Mouse (Mus musculus): ENCODE measurements around the gene Fat3.

Gene Fat3

DNA sequence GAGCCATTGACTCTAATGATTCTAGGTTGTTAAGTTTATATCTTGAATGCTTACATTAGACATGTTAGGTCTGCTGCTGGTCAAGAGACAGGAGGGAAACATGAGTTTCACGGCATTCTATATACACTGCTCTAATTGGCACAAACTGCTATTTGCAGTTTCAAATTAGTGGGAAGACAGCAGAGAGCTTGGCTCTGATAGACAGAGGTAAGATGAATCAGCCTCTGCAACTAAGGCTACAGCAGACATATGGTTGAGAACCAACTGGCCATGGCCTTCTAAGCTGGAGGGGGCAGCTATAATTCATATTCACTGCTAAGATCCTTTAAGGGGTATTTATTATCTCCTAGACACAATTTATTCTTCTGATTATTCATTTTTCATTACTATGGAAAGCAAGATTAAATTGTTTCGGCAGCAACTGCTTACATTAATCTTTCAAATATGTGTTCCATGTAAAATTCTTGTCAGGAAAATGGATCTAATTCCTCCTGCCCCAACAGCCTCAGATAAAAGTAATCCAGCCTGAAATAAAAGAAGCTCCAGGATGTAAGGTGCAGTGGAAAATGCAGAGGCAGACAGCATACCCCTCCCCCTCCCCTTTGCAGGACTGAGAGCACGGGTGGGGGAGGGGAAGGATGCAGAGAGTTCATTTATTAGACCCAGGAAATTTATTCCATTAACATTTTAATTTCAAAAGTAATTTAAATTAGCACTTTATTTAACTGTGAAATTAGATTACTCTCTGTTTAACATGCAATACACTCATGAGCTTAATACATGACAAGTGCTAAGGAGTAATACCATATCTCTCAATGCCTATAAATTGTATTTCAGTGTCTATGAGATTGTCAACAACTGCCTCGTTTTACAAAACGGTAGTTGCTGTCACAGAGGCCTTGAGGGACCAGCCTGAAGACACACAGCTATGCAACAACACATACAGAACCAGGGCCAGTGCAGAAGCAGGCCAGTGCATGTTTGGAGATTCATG lies 189.9 kb downstream of the Fat3 start:
- DNase-seq (ENCODE audit: low read depth, low spot score), result no peak

DNA sequence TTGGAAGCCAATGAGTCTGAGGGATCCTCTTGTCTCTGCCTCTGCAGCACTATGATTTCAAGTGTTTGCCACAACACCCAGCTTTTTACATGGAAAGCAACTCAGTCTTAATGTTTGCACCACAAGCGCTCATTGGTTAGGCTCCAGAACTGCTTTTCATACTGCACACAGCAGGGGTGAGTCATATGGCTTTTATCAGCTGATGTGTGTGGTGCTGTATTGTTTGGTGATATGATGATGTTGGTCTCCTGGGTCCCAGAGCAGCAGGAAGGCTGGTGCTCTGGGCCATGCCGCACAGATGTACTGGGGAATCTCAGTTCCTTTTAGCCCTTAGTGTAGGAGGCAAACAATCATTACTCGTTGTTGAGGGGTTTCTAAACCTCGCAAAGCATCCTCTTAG lies 190.8 kb downstream of the Fat3 start:
- DNase-seq (ENCODE audit: low read depth, low spot score), result no peak

DNA sequence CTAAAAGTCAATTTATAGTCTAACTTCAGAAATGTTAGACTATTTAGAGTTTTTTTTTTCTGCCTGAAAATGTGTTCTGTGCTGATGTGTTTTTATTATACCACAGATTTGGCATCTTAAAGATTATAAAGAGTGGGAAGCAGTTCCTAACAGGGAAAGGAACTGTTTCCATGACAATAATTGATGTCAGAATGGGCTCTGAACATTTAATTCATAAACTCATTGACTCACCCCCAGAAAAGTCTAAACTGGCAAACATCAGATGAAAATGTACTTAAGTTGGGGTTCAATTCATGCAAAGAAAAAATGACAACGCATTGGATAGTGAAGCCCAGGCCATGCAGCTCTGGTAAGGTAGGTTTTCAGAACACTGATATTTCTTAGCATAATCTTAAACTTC lies 193.3 kb downstream of the Fat3 start:
- no peak for DNase-seq (ENCODE audit: low read depth, low spot score)

DNA sequence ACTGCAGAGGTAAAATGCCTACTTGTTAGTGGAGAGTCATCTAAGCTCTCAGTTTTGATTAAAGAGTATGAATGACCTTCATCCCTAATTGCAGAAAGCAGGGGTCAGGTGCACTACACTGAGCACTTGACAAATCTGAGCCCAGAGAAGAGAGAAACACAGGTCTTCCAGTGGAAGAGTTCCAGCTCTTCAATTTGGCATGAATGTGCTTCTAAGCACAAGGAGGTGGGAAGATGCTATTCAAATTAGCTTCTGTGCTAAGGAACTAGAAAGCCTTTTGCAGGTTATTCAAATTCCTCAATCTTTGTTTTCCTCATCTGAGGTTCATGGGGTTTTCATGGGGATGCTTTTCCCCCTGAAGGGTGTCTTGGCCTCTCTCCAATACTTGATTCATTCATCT lies 194.9 kb downstream of the Fat3 start:
- DNase-seq (ENCODE audit: low read depth, low spot score), result no peak

DNA sequence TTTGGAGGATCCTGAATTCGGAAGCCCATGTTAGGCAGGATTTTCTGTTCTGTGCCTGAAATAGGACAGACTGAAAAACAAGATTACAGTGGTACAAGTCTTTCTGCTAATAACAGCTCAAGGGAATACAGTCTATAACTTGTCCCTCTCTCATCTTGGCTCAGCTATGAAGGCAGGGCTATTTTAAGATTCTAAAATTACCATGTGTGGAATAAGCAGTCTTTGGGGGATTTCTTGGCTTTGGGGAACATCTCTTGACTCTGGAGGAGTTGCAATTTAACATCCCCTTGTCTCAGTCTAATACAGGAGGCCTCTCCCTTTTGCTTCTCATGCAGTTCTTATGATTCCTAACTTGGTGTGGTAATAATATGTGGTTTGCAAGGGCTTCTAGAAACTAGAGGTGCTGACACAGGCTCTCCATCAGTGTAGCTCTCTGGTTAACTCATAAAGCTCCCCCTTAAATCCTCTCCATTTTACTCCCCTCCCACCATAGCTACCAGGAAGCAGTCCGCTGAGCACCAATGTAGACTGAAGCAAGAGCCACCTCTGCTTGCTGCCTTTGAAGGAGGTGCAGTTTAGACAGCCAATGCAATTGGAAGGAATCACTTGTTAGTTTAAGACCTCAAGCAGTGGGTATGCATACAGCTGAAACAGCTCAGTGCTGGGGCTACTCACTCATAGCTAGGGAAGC lies 195.5 kb downstream of the Fat3 start:
- DNase-seq (ENCODE audit: low read depth, low spot score), result no peak

DNA sequence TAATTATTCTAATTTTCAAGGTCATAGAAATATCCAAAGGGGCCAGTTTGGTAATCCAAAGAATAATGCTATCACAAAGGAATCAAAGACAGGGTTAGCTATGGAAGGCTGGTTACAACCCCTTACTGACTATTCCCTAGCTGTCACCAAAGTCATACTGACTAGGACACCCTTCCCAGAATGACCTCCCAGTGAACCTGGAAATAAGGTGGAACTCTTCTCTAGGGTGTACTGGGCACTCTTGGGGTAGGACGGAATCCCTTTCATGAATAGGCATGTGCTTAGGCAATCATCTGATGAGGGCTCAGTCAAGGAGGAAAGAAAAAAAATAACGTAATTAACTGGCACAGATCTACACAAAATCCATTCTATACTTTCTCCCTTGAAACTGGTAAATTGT lies 196.1 kb downstream of the Fat3 start:
- DNase-seq (ENCODE audit: low read depth, low spot score), result no peak

DNA sequence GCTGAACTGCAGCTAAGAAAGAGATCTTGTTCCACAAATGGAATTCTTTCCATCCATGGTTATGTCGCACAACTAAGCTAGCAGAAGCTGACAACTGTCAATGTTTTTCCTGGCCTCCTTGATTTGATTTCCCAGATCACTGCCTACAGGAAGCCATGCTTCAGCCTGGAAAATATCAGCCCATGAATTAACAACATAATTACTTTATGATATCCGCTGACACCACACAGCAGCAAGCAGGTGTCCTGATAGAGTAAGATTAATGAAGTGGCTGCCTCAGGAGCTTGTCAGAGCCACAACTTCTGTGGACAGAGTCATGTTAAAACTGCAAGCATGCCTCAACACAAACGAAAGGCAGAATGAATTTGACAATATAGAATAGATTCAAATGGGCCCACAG lies 198.6 kb downstream of the Fat3 start:
- no peak for DNase-seq (ENCODE audit: low read depth, low spot score)

DNA sequence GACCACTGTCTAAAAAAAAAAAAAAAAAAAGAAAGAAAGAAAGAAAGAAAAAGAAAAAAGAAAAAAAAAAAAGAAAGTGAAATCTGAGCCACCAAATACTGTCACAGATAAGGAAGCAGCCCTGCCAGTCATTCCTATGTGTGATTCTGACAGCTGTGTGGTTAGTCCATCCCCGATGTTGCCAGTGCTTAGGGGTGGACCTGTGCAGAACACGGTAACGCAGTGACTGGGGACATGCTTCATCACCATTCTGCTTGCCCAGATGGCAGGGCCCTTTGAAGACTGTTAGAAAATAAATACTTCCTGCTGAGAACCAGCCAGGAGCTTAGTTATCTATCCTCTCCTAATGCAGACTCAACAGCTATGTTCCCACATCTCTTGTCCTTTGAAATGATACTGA lies 203.2 kb downstream of the Fat3 start:
- no peak for DNase-seq (ENCODE audit: low read depth, low spot score)

DNA sequence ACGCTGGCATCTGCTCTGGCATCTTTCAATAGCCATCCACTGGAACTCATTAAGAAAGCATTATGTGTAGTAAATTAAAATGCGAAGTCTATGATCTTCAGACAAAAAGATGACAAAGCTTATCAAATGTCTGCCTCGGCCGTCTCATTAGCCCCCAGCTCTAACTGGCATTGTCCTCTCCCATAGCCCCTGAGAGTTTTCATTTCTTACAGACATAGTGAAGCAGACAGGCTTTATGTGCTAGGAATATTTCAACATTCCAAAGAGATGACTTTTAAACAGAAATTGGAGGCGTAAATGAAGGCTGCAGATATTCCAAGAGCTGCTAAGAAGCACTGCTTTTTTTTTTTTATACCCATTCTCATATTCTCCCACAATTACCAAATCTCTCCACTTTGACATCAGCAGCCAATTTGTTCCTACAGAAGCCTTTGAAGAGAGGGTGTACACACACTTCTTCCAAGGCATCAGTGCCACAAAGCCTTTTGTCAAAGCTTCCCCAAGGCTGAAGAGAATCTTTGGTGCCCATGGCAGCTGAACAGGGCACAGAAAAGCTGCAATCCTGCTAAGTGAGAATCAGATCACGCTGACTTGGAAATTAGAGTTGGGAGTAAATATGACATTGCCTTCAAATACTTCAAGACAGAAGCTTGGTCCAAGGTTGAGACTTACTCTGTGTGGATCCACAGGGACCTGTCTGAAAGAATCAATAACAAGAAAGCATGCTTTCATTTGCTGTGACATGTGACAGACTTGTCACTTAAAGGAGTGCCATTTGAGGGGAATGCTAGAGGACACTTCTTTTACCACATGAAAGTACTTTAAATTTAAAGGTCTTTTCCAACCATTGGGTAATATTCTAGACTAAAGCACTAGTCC lies 206.9 kb downstream of the Fat3 start:
- no peak for DNase-seq (ENCODE audit: low read depth, low spot score)

DNA sequence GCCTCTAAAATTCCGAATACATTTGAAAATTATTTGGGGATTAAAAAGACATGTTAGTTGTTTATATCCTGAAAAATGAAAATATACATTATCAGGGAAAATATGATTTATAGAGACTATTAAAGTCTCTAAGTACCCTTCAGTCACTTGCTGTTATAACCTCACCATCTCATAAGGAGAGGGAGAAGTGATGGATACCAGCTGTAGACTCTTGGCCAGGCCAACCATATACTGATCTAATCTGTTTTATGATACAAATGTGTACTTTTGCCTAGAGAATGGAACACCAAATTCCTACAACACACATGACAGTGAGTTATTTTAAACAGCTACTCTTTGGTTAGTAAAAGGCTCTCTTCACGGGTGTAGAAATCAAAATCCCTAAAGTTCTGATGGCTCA lies 208.6 kb downstream of the Fat3 start:
- no peak for DNase-seq (ENCODE audit: low read depth, low spot score)

DNA sequence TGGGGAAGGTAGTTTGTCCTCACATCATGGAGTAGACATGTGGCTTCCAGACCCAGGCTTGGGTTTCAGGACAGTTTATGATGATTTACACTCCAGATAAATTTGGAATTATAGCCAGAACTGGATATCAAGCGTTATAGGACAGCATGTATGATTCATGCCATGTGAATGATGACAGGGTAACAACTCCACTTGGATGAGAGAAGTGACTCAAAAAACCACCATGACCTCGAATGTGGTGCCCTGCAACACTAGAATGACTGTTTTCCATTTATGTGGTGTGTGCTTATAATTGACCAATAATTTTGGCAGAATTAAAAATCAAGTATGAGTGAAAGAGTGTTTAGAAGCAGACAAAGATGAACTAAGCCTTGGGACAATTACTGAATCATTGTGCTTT lies 210.2 kb downstream of the Fat3 start:
- no peak for DNase-seq (ENCODE audit: low read depth, low spot score)

DNA sequence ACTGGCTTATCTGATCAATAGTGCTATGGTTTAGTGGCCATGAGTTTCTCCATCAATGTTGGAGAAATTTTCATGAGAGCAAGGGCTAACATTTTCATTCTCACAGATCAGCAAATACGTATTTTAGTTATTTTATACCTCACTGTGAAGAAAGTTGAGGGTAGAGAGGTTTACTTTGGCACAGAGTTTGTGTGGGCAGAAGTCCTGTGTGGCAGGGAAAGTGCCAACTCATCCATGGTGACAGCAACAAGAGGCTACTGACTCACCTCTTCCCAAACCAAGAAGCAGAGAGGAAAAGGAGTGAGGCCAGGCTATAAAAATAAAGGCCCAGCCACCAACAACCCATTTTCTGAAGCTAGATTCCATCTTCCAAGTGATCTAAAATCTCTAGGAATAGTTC lies 218.1 kb downstream of the Fat3 start:
- DNase-seq (ENCODE audit: low read depth, low spot score), result no peak

DNA sequence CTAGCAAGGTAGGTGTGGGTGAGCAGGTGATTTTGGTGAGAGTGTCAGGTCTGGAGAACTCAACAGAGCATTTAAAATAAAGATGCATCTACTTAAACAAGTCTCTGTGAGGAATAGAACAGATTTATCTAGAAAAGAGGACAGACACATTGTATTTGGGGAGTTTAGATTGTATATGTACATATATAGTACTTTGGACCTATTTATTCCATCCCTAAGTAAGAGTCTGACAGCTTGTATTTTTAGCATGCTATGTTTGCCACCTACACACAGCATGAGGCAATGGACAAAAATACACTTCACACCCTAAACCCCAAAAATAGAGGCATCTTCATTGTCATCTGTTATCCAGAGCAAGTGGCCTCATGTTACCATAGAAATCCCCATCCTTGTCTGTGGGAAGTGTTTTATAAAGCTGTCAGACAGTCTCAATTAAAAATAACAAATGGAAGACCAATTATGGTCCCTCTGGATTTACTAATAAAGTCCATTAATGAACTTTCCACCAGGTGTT lies 218.7 kb downstream of the Fat3 start:
- DNase-seq (ENCODE audit: low read depth, low spot score), result no peak

DNA sequence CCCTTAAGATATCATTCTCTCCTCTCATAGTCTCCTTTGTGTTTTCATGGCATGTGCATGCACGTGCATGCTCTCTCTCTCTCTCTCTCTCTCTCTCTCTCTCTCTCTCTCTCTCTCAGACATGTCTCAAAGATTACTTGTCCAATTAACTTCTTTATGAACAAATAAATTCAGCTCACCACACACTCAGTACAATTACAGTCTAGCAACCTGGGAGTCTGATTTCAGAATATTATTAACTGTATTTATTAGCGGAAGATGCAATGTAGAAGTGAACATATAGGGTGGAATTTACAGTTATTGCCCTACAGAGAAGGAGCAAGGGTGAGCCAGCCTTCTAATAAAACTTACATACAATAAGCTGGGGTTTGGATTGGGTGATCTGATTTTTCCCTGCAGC lies 225.5 kb downstream of the Fat3 start:
- DNase-seq (ENCODE audit: low read depth, low spot score), result no peak

DNA sequence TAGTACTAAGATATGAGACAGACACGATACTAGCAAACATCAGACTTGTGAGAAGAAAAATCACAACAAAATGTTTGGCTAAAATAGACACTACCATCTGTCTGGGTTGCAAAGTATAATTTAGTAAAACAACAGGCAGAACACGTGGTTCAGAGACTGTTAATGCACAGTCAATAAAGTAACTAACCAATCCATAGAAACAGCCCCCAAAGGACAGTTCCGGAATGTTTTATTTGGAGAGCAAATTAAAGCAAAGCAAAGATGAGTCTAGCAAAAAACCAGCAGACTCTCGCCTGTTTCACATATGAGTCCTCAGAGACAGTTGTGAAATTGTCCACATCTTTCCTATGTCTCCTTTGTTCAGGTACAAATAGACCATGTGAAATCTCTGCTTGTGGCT lies 227.0 kb downstream of the Fat3 start:
- DNase-seq (ENCODE audit: low read depth, low spot score), result no peak

DNA sequence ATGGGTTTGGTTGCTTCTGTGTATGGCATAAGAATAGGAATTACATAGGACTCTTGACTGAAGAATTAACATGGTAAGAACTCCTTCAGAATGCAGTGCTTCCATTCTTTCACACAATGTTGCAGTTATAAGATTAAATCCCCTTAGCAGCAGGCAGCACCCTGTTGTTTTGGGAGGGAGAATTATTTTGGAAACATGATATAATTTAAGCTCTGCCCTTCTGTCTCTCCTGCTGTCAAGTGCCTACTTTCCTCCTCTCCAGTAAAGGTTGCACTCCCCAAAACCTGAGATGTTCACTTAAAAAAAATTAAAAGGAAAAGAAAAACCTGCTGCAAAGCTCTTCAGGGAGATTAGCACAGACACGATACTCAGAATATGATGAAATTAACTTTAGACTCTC lies 228.3 kb downstream of the Fat3 start:
- no peak for DNase-seq (ENCODE audit: low read depth, low spot score)

DNA sequence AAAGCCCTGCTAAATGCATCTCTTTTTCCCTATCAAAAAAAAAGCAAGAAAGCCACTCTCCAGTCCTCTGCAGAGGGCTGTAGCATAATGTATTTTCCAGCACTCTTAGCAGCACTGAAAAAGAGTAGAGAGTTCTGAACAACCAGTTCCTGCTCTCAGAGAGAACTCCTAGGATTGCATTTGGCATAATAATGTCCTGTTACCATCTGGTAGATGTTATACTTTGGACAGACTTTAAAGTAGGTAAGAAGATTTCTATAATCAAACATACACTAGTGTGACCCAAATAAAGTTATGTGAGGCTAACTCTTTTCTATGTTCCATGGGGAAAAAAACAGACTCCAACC lies 230.3 kb downstream of the Fat3 start:
- DNase-seq (ENCODE audit: low read depth, low spot score), result no peak

DNA sequence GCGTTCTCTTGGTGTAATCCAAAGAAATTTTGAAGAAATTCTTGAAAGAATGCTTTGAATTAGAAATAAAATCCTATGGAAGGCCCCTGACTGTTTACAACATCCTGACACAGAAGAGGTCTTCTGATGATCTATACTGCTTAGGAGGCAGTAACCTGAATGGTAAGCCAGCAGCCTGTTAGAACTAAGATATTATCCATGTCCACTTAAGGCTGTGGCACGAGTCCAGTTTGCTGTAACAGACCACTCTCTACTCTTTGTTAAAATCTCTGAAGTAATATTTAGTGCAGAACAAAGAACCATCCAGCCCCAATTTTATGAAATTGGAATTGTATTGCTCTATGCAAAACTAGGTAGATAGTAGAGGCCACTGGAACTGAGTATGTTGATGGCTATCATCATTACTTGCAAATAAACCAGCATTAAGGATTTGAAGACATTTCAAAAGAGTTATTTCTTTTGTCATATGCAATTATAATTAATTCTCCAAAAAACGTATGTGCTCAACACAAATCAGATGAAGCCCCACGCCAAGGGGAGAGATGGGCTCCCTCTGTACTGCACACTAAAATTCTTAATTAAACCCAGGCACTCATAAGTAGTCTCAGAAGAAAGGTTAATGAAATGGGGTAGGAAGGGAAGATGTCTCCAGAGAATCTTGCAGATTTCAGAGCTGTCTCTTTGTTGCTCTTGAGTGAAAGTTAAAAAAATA lies 230.9 kb downstream of the Fat3 start:
- no peak for DNase-seq (ENCODE audit: low read depth, low spot score)

DNA sequence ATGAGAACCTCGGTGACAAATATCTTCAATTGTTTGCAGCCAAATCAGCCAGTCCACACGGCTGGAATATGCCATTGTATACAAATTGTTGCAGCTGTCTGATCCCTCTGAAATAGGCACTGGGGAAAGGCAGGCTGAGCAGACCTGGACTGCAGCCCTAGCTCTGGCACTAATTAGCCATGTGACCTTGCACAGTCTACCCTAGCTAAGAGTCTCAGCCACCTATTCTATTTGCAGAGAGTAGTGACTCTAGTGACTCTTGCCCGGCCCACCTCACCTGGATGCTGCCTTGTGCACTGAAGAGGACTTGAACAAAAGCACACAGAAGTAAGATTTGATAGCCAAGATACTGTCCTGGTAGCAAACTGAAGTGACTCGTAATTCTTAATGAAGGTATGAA lies 235.6 kb downstream of the Fat3 start:
- no peak for DNase-seq (ENCODE audit: low read depth, low spot score)

DNA sequence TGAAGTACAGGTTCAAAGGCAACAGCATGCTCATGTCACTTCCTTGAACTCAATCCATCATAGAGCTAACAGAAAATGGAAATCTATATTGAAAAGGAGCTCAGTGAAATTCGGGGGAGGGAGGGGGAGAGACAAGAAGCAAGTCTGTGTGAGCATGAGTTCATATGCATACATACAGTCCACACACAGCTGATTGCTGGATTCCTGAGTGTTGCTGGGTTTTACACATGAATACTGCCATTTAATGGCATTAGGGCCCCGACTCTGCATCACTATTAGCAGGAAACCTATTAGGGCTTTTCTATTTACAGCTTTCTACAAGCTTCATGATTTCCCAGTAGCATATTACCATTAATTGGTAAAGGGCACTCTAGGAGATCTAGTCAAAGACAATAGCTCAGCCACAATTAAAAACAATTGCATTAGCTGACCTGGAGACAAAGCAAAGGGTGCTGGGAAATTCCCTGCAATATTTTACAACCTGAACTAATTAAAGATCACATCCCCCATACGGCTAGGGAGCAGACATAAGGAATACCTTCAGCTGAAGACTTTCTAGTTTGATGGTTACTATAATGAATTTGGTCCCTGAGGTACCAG lies 243.7 kb downstream of the Fat3 start:
- DNase-seq (ENCODE audit: low read depth, low spot score), result no peak
